Mouse (Mus musculus) left cerebral cortex, adult 18-20 months (tissue): Measurements from ENCODE around the gene Rbms2. TPM values are rescaled to one million over a fixed set of nuclear protein-coding genes. Genes with fewer than 3 reads are reported as not detected.

ENCODE experiments used
- DNase-seq, 2 experiments: peaks; one replicate each; pipeline ENCODE4 v3.0.0; 2021 to 2022; ENCODE audit warnings: low spot score in 2 of 2, mixed read lengths in 1 of 2
- total RNA-seq, 2 experiments: library from RNA; stranded (reverse); gene quantifications; 2 replicates each; pipeline ENCODE4 v1.2.3; 2021

Rbms2 gene
- total RNA-seq, 2 experiments from 2014 or later = 14.9 to 15.4 TPM

DNA sequence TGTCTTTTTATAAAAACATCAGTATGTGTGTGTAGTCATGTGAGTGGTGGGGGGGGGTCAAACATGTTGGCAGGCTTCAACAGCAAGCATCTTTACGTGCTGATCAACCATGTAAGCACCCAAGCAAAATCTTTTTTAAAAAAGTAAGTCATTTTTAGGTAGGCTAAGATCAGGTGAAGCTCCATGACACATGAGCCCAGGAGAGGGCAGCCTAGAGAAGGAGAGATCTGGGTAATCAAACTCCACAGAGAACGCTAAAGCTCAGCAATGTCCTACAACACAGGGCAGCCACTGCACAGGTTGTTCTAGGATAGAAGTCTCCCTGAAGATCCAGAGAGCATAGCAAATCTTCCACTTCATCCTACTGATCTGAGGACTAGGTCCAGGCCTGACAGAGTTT, 37.9 kb downstream of the Rbms2 start:
- no peak for DNase-seq

DNA sequence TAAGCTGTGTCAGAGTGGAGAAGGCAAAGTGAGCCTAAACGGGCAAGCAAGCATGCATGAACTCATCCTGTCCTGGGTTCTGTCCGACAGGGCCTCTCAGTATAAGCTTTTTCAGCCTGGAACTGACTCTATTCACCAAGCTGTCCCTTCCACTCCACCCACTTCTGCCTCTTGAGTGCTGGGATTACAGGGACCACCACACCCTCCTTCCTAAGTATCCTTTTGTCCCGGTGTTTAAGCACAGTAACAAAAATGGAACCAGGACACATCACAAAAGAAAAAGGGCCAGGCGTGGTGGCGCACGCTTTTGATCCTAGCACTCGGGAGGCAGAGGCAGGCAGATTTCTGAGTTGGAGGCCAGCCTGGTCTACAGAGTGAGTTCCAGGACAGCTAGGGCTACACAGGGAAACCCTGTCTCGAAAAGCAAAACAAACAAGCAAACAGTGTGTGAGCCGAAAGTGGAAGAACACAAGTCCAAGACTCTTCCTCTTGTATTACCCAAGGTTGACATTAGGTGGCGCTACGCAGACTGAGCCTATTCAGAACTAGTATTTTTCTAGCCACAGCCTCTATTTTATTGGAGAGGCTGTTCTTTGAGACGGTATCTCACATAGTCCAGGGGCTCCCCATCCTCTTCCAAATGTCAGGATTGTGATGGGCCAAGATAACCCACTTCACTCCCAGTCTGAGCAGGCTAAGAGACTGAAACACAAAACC, 39.7 kb downstream of the Rbms2 start:
- DNase-seq = peak; percentile 40 to 62

DNA sequence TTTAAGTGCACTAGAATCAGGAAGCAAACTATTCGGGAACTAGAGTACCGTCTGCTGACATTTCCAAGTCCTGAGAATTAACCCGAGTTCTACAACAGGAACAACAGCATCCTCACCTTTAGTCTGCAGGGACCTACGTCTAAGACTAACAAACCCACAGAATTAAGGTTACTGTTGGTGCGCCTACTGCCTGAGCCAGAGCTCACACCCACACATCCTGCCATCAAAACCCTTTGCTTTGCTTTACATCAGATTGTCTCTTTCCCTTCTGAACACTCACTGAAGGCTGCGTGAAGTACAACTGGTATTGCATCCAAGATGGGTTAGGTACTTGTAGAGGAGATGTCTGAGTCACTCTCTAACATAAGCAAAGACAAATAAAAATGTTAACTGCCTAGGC, 44.7 kb downstream of the Rbms2 start:
- peak in 1 of 2 experiments; percentile 21 for DNase-seq

DNA sequence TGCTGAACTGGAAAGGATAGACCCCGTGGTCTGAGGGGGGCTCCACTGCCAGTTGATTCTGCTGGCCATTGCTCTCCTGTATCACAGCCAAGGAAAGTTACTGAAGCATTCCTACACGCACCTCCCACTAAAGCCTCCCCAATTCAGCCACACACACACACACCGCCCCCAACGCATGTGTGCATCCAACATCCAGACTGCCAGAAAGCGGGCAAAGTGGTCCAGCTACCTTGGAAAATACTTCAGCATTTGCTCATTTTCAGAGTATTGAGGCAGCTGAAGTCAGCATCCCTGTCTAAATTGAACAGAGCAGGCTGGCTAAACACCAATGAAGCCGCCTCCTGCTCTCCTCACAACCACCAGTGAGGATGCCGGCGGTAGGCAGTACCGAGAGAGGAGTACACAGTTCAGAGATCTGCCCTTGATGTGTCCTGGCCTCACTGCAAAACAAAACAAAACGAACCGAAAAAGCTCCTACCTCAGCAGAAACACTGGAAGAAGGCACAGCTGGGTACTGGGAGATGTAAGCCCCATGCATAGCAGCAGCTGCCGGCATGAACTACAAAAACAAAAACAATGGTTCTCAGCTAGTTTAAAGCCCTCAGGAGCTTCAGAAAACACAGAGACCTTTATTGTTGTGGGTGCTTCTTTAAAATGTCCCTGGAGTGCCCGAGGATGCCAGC, 46.3 kb downstream of the Rbms2 start:
- peak; percentile 57 to 79 for DNase-seq

DNA sequence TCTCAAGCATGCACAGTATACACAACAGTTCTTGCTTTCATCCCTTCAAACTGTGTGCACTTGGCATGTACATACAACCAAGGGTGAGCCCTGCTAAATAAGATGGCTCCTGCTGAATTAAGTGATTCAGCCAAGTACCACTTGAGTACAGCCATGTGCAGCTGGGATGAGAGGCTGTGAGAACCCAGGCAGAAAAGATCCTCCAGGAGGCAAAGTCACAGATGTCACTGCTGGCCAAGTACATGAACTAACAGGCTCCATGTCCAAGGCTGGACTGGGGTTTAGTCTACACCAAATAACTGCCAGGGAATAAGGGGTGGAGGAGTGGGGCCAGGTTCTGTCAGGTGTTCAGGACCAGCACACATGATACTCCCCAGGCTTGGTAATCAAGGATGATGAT, 48.3 kb downstream of the Rbms2 start:
- DNase-seq = no peak

DNA sequence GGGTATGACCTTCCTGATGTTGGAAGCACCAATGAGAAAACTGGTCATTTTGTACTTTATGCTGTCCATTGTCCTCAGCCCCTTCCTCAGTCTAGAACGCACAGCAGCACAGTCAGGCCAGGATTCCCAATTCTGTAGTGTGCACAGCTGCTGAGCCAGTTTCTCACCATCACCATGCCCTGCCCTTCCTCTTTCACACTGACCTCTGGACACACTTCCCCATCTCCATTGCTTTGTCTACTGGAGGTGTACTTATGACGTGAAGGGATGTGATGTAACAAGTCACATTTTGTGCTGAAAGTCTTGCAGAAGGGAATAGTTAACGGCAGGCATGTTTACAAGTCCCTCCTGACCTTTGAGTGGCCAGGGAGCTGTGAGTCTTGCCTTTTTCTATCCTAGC, 48.8 kb downstream of the Rbms2 start:
- DNase-seq = no peak

DNA sequence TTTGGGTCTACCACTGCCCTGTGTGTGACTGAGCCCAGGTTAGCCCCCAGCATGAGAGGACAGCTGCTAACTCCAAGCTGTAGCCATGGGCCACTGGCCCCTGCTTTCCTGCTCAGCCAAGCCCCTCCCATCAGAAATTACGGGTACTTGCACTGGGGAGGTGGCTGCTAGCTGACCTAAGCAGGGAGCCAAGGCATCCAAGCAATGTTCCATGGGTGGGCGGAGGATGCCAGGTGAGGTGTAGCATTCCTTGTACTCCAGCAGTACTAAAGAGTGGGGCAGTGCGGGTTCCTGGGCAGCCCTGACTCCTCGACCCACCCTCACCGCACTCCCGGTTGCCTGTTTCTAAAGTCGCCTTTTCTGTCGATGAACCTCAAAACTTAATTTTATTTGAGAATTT, 52.0 kb downstream of the Rbms2 start:
- DNase-seq = no peak

DNA sequence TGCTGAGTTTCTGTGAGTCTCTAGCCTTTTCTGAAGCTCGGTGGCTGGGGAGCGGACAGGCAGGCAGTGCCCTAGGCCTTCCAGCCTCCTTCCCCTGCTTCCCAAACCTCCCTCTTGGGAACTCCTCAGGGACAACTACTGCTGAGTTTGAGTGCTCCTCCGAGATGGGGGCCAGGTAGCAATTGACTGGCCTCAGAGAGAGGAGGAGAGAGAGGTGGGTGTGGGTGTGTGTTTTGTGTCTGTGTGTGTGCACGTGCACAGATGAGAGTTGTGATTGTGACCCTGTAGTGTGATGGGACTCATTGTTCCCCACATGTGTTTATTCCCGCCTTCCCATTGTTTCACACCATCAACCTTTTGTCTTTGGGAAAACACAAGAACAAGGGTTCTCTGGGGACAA, 52.6 kb downstream of the Rbms2 start:
- no peak for DNase-seq

DNA sequence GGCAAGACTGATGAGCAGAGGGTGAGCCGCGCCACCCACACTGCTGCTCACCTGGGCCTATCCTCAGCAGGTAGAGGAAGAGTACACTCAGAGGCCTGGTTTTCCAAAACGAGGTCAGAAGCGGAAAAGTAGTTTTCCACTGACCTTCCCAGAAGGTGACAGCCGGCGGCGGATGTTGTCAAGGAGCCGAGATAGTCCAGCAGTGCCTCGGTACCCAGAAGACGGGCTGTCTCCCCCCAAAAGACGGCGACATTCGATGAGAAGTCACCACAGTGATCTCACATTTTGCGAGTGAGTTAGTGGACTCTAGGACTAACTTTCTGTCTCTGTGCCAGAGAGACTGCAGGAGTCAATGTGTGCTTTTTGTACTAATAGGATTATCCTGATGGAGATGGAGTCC, 54.1 kb downstream of the Rbms2 start:
- no peak for DNase-seq

DNA sequence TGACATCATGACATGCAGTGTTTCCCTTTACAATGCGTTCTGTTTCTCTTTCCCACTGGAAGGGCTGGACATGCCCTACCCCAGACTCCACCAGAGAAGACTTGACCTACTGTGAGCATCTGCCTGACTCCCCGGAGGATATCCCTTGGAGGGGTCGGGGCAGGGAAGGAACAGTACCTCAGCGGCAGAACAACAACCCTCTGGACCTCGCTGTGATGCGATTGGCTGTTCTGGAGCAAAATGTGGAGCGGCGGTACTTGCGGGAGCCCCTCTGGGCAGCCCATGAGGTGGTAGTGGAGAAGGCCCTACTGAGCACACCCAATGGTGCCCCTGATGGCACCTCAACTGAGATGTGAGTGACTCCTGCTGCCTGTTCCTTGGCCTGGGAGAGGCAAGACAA, 55.3 kb downstream of the Rbms2 start:
- no peak for DNase-seq

DNA sequence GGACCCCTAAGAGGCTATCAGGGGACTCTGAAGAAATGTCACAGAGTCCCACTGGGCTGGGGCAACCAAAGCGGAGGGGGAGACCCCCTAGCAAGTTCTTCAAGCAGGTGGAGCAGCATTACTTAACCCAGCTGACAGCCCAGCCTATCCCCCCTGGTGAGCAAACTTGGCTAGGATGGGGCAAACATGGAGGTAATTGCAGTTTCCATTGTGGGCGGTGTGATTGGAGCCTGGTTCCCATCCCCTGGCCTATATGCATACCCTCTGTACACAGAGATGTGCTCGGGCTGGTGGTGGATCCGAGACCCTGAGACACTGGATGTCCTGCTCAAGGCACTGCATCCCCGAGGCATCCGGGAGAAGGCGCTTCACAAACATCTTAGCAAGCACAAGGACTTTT, 56.3 kb downstream of the Rbms2 start:
- no peak for DNase-seq

DNA sequence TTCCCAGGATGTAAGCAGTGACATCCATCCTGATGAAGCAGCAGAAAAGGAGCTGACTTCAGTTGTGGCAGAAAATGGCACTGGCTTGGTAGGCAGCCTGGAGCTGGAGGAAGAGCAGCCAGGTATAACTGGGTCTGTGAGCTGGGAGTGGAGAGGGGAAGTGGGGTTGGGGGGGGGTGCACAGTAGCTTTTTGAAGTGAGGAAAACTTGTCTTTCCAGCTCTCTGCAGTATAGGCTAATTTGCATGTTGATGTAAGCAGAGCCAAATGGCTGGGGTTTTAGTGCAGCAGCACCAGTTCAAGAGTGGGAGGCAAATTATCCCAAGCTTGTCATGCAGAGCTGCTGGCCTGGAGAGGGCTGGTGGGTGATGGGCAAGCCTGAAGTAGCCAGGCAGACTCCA, 68.9 kb downstream of the Rbms2 start:
- DNase-seq = no peak

DNA sequence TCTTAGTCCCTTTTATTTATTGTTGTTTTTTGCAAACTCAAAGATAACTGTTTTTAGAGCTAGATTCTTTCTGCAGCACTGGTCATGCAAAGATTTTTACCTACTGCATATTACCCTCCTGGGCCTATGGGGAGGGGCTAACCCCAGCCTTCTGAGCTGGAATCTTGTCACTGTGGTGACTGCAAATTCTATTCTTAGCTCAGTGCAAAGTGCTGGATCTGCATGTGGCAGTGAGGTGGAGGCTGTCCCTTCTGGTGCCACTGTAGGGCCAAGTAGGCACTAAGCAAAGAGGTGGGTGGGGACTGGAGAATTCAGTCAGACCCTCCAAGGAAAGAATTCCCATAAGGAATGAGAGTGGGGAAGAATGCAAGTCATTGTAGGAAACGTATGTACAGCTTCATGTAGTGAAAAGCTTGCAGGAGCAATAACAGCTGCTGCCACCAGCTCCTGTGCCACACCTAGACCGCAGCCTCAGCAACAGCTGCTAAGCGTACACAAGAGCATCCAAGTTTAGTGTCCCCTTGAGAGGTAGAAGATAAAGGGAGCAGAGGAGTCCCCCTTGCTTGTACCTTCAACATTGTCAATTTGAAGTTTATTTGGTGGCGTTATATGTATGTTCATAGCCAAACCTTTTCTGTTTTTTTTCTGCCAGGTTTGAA, 69.9 kb downstream of the Rbms2 start:
- DNase-seq = no peak

DNA sequence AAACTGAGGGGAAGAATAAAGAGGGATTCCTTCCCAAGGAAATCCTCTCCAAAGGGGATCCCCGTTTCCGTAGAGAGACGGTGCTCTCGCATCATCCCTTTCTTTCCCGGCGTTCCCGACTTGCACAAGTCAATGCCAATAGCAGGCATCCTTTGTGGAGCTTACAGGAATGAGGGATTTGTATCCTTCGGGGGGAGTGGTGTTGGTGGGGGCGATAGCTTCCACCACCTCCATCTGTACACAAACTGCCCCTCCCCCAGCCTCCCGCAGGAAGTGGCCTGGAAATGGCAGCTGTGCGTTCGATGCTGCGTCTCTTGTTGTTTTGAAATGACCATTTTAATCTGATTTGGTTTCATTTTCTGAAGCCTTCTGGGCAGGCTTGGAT, 82.5 kb downstream of the Rbms2 start:
- DNase-seq = peak; percentile 55 to 56

DNA sequence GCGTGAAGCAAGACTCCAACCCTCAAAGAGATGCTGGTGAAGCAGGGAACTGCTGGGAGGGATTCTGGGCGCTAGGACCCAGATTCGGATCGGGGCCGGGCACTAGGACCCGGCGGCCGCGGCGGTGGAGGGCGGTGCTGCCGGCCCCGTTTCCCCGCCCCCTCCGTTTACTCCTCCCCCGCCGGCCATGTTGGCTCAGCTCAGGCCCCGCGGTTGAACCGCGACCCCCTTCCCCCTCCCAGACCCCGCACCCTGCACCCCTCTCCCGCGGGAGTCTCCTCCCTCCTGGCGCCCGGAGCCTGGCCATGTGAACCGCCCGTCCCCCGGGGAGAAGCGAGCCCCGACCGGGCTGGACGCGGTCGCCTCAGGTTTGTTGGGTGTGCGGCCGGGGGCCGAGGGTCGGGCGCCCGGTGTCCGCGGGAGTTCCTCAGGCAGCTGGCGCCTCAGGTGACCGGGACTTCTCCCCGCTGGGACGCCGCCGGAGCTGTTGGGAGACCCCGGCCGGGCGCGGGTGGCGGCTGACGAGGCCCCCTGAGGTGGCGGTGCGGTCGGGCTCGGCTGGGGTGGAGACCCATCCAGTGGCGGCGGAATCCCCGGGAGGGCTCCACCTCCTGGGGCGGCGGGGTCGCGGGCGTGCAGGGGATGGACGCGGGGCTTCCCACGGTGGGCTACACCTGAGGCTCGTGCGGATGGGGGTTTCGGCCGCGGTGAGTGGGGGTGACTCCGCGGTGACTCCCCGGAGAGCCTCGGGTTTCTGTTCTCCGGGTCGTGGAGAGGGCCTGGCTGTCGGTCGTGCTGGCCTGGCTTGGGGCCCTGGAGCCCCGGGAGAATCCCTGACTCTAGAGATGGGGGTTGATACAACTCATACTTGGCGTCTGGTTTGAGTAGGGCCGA, 83.2 kb downstream of the Rbms2 start:
- DNase-seq = peak; percentile 87 to 91

DNA sequence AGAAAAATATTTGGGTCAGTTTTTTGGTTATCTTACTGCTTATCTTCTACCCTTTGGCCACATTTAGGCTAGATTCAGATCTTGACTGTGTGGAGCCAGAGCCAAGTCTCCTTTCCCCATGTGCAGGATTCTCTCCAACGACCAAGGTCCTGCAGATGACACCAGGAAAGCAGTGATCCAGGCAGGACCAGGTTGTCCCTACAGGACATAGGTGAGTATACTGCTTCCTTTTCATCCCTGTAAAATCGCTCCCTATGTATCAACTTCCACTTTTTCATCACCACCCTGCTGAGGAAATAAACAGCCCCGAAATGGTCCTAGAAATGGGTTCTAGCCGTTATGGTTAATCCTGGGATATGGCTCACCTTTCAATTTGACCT, 83.8 kb downstream of the Rbms2 start:
- no peak for DNase-seq

DNA sequence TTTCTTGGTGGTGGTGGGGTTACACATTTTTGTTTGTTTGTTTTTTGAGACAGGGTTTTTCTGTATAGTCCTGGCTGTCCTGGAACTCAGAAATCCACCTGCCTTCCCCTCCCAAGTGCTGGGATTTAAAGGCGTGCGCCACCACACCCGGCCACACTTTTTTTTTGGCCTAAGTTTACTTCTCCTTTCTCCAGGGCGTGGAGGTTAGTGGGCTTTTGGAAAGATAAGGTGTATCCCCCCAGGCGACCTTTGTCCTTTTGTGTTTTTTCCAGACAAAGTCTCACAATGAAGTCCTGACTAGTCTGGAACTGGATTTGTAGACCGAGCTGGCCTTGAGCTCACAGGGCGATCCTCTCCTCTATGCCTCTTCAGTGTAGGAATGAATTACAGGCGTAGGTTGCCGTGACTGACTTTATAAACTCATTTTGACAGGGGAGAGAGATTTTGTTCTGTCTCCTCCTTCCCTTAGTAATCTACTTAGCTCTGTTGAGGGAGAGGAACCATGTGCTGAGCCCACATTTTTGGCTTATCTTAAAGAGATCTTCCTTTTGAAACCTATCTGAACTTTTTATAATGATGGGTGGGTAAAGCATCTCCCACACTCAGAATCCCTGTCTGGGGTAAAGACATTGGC, 85.0 kb downstream of the Rbms2 start:
- no peak for DNase-seq

DNA sequence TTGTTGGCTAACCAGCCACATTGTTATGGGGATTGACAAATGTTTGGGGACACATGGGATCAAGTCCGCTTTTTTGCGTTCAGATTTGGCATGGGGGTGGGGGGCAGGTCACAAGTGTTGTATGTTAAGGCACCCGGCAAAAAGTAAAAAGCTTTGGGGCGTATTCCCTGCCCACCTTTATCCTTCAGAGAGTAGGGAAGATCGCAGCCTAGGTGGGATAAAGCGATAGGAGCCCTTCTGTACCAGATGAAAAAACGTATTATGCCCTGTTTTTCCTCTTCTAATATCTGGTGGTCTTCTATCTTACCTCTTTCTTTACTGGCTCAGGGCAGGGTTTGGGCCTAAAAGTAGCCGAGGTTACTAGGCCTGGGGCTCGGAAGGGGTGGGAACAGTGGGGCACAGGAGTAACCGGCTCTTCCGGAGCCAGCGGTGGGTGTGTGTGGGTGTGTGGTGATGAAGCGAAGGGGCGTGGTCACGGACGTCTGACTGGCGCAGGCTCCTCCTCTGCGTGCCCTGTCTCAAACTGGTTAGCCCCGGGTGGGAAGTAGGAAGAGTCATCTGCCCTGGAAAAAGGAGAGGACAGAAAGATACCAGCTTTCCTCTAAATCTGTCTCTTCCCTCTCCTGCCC, 85.6 kb downstream of the Rbms2 start:
- DNase-seq = peak; percentile 63 to 72

DNA sequence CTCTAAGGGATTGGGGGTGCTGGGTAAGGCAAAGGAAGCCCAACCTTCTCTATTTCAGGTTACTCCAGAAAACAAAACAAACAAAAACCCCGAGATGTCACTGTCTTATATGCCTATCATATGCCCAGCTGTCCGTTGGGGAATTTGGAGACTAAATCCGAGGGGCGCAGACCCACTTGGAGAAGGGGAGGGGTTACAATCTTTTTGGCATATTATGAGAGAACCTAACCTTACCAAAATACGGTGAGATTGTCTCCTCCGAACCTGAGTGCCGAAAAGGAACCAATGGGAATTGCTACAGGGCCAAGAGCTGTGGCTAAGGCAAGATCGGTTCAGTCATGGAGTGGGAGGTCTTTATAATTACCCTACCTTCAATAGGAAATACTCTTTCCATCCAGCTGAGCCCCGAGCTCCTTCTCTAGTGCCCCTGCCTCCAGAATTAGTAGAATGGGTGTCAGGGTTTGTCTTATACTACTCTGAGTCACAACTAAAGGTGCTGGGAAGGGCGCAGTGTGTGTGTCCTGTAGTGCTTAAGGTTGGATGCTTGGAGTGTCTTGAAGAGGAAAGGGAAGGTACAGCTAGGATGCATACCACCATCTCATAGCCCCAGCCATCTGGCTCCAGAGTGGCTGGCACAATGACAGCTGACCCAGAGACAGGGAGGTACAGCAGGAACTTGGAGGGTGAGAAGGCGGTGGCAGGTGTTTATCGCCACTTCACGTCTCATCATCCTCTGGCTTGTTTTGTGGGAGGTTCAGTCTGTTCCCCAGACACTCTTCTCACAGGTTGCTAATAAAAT, 86.4 kb downstream of the Rbms2 start:
- peak in 1 of 2 experiments; percentile 19 for DNase-seq
